Mouse (Mus musculus): ENCODE data around the gene Kptn.

DNA sequence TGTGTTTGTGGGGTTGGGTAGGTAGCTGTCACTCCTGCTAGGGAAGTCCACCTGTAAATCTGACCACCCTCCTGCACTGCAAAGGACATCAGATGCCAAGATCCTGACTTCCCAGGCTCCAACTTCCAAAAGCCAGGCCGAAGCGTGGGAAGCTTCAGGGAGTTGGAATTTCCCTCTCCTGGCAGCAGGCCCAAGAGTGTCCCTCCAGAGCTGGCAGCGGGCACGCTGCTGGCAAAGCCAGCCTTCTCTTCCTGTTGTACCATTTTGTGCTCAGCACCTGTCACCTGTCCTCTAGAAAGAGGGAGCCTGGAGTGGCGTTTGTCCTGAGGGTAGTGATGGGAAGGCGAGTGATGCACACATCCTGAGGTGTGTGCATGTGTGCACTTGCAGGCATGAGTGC is 8.6 kb downstream of the Kptn start:
- TF ChIP-seq CTCF (IDR thresholded peaks at IDR 0.05; ENCODE audit: control insufficient read depth, insufficient read depth, low read length) (no peak), POLR2A (IDR thresholded peaks at IDR 0.05; ENCODE audit: borderline replicate concordance, control insufficient read depth, low read depth, low read length) (no peak)
